Mouse (Mus musculus) MEL (cell line): ENCODE measurements around the gene Umad1. TPM values are rescaled to one million over a fixed set of nuclear protein-coding genes. Genes with fewer than 3 reads are reported as not detected.

Experiments
- DNase-seq: peaks from one replicate; pipeline ENCODE4 v3.0.0; 2011; ENCODE audit warnings: low read depth, low spot score
- H3K27ac ChIP-seq: 2 replicates; pipeline ENCODE4 v1.5.1; 2012; ENCODE audit warnings: low read depth, mild to moderate bottlenecking, control low read depth, low read length, moderate library complexity; ENCODE audit not compliant: control insufficient read depth
- H3K27me3 ChIP-seq, 2 experiments: fragments of 150-350 bp in 1 of 2; sonication (generic) in 1 of 2; 2 replicates each; pipeline ENCODE4 v1.6.1; 2012; ENCODE audit warnings: low read length in 2 of 2, mild to moderate bottlenecking in 2 of 2, improper control_type of control experiment in 1 of 2, moderate library complexity in 1 of 2; ENCODE audit not compliant: insufficient read depth in 2 of 2, control insufficient read depth in 1 of 2
- H3K36me3 ChIP-seq, 2 experiments: 2 replicates each; pipeline ENCODE4 v1.6.1; 2012 to 2014; ENCODE audit warnings: low read length in 2 of 2, improper control_type of control experiment in 1 of 2, inconsistent platforms in 1 of 2, mild to moderate bottlenecking in 1 of 2; ENCODE audit not compliant: insufficient read depth in 2 of 2, control insufficient read depth in 1 of 2
- H3K4me1 ChIP-seq, 2 experiments: fragments of 150-350 bp in 1 of 2; sonication (generic) in 1 of 2; 2 replicates each; pipeline ENCODE4 v1.6.1; 2012; ENCODE audit warnings: low read length in 2 of 2, improper control_type of control experiment in 1 of 2, mild to moderate bottlenecking in 1 of 2; ENCODE audit not compliant: insufficient read depth in 2 of 2, control insufficient read depth in 1 of 2
- H3K4me3 ChIP-seq, 2 experiments: fragments of 150-350 bp in 1 of 2; sonication (generic) in 1 of 2; 2 replicates each; pipeline ENCODE4 v1.5.1; 2012; ENCODE audit warnings: low read depth in 2 of 2, low read length in 2 of 2, mild to moderate bottlenecking in 2 of 2, moderate library complexity in 2 of 2, control low read depth in 1 of 2, improper control_type of control experiment in 1 of 2; ENCODE audit not compliant: control insufficient read depth in 1 of 2, insufficient read depth in 1 of 2
- H3K79me2 ChIP-seq: 2 replicates; pipeline ENCODE4 v1.6.1; 2012; ENCODE audit warnings: mild to moderate bottlenecking, low read length, moderate library complexity; ENCODE audit not compliant: control insufficient read depth, poor library complexity, insufficient read depth
- H3K9ac ChIP-seq: 2 replicates; pipeline ENCODE4 v1.6.1; 2012; ENCODE audit warnings: low read depth, mild to moderate bottlenecking, control low read depth, low read length, moderate library complexity; ENCODE audit not compliant: control insufficient read depth, poor library complexity, severe bottlenecking
- H3K9me3 ChIP-seq: fragments of 150-350 bp; sonication (generic); replicated peaks from 2 replicates; pipeline ENCODE4 v1.6.1; 2012; ENCODE audit warnings: mild to moderate bottlenecking, low read length, improper control_type of control experiment, moderate library complexity; ENCODE audit not compliant: insufficient read depth
- BHLHE40 ChIP-seq: IDR thresholded peaks from 2 replicates; pipeline ENCODE4 v1.6.1; 2012; ENCODE audit warnings: low read depth, mild to moderate bottlenecking, inconsistent platforms, low read length, improper control_type of control experiment, borderline replicate concordance
- ELF1 ChIP-seq: IDR thresholded peaks from 2 replicates; pipeline ENCODE4 v1.6.1; 2014; ENCODE audit warnings: low read depth, mild to moderate bottlenecking, inconsistent platforms, low read length, improper control_type of control experiment, moderate library complexity
- EP300 ChIP-seq, 2 experiments: IDR thresholded peaks; 2 replicates each; pipeline ENCODE4 v1.6.1; 2011; ENCODE audit warnings: improper control_type of control experiment in 2 of 2, low read length in 2 of 2, low read depth in 1 of 2, mild to moderate bottlenecking in 1 of 2
- ETS1 ChIP-seq: IDR thresholded peaks from 2 replicates; pipeline ENCODE4 v1.6.1; 2012; ENCODE audit warnings: low read depth, mild to moderate bottlenecking, inconsistent platforms, low read length, improper control_type of control experiment, moderate library complexity
- GATA1 ChIP-seq: IDR thresholded peaks from 2 replicates; pipeline ENCODE4 v1.6.1; 2011; ENCODE audit warnings: low read depth, low read length, improper control_type of control experiment
- HCFC1 ChIP-seq: IDR thresholded peaks from 2 replicates; pipeline ENCODE4 v1.6.1; 2012; ENCODE audit warnings: low read depth, mild to moderate bottlenecking, inconsistent platforms, low read length, improper control_type of control experiment, moderate library complexity
- JUND ChIP-seq: IDR thresholded peaks from 2 replicates; pipeline ENCODE4 v1.6.1; 2011; ENCODE audit warnings: low read depth, mild to moderate bottlenecking, improper control_type of control experiment, low read length
- KAT2A ChIP-seq: conservative IDR thresholded peaks from 2 replicates; pipeline ENCODE4 v1.6.1; 2012; ENCODE audit warnings: low read depth, low read length, improper control_type of control experiment, inconsistent platforms
- MAX ChIP-seq: IDR thresholded peaks from 2 replicates; pipeline ENCODE4 v1.6.1; 2011; ENCODE audit warnings: low read length, improper control_type of control experiment
- MAZ ChIP-seq: IDR thresholded peaks from 2 replicates; pipeline ENCODE4 v1.6.1; 2012; ENCODE audit warnings: low read depth, mild to moderate bottlenecking, inconsistent platforms, low read length, improper control_type of control experiment
- MEF2A ChIP-seq: IDR thresholded peaks from 2 replicates; pipeline ENCODE4 v1.6.1; 2014; ENCODE audit warnings: low read depth, mild to moderate bottlenecking, inconsistent platforms, low read length, improper control_type of control experiment; ENCODE audit not compliant: poor library complexity, insufficient replicate concordance, severe bottlenecking; ENCODE audit errors: extremely low read depth
- MXI1 ChIP-seq: IDR thresholded peaks from 2 replicates; pipeline ENCODE4 v1.6.1; 2011; ENCODE audit warnings: mild to moderate bottlenecking, low read depth, low read length, improper control_type of control experiment
- NELFE ChIP-seq: IDR thresholded peaks from 2 replicates; pipeline ENCODE4 v1.6.1; 2011; ENCODE audit warnings: low read depth, low read length, improper control_type of control experiment
- POLR2A ChIP-seq, 2 experiments: IDR thresholded peaks; 2 replicates each; pipeline ENCODE4 v1.6.1; 2011 to 2012; ENCODE audit warnings: low read length in 2 of 2, mild to moderate bottlenecking in 2 of 2, control low read depth in 1 of 2, improper control_type of control experiment in 1 of 2, low read depth in 1 of 2, moderate library complexity in 1 of 2; ENCODE audit not compliant: control insufficient read depth in 1 of 2, insufficient read depth in 1 of 2, poor library complexity in 1 of 2
- POLR2AphosphoS2 ChIP-seq: IDR thresholded peaks from 2 replicates; pipeline ENCODE4 v1.6.1; 2011; ENCODE audit warnings: low read length, improper control_type of control experiment
- POLR2AphosphoS5 ChIP-seq: IDR thresholded peaks from 2 replicates; pipeline ENCODE4 v1.6.1; 2012; ENCODE audit warnings: low read depth, borderline replicate concordance, mild to moderate bottlenecking, inconsistent platforms, low read length, moderate library complexity, mixed read lengths
- RCOR1 ChIP-seq: IDR thresholded peaks from 2 replicates; pipeline ENCODE4 v1.6.1; 2012; ENCODE audit warnings: low read depth, mild to moderate bottlenecking, inconsistent platforms, low read length, improper control_type of control experiment
- TAL1 ChIP-seq: IDR thresholded peaks from 2 replicates; pipeline ENCODE4 v1.6.1; 2012; ENCODE audit warnings: mild to moderate bottlenecking, inconsistent platforms, low read length, moderate library complexity, mixed read lengths
- TBP ChIP-seq: IDR thresholded peaks from 2 replicates; pipeline ENCODE4 v1.8.0; 2011; ENCODE audit warnings: low read depth, low read length, improper control_type of control experiment
- TCF12 ChIP-seq: IDR thresholded peaks from 2 replicates; pipeline ENCODE4 v1.6.1; 2014; ENCODE audit warnings: low read depth, mild to moderate bottlenecking, inconsistent platforms, low read length, improper control_type of control experiment, moderate library complexity
- UBTF ChIP-seq: IDR thresholded peaks from 2 replicates; pipeline ENCODE4 v1.6.1; 2012; ENCODE audit warnings: low read depth, mild to moderate bottlenecking, inconsistent platforms, low read length, improper control_type of control experiment, moderate library complexity, borderline replicate concordance; ENCODE audit not compliant: insufficient read depth
- USF1 ChIP-seq: IDR thresholded peaks from 2 replicates; pipeline ENCODE4 v1.6.1; 2014; ENCODE audit warnings: low read depth, mild to moderate bottlenecking, inconsistent platforms, low read length, improper control_type of control experiment, moderate library complexity
- ZNF384 ChIP-seq: IDR thresholded peaks from 2 replicates; pipeline ENCODE4 v1.6.1; 2012; ENCODE audit warnings: low read depth, mild to moderate bottlenecking, inconsistent platforms, low read length, improper control_type of control experiment
- polyA plus RNA-seq, 2 experiments: library from polyadenylated mRNA; stranded (reverse) in 1 of 2; unstranded in 1 of 2; fragments of >175 nt in 1 of 2; fragments of >200 nt in 1 of 2; gene quantifications; 2 replicates each; pipeline versions ENCODE4 v1.2.1 to v1.2.4; 2012; ENCODE audit warnings: low replicate concordance in 2 of 2, low read depth in 1 of 2; ENCODE audit not compliant: insufficient read length in 2 of 2, insufficient read depth in 1 of 2, missing spikeins in 1 of 2
- total RNA-seq: library from RNA; depleted of rRNA; stranded (reverse); fragments of 300-350 nt; gene quantifications from 2 replicates; pipeline ENCODE4 v1.2.3, GENCODE M21; 2012

Gene Umad1
- total and polyA plus RNA-seq, 3 experiments, result 5.3 to 9.7 TPM; not detected in 1

- TF ChIP-seq TBP, result peak; percentile 39; the same call in 1 of the 2 replicates
- TF ChIP-seq MXI1, result no peak
- TF ChIP-seq BHLHE40, result no peak
- TF ChIP-seq UBTF, result no peak
- no peak for TF ChIP-seq NELFE
- peaks cover 0 to 22% of the 10 kb centered on the region in 2 experiments; a peak in 2 of 4 replicates for H3K36me3 ChIP-seq
Measured at GRCm38 (mm10) chr6:8389307-8389706, 130.2 kb downstream of the Umad1 start.

GRCm38 (mm10) chr6:8390296-8390695 lies 131.2 kb downstream of the Umad1 start:
- Histone ChIP-seq H3K9ac (no peak overlapping the region), H3K79me2 (no peaks in the 10 kb centered on the region), H3K27me3 (no peaks in the 10 kb centered on the region), H3K36me3 (peaks cover 0 to 26% of the 10 kb centered on the region in 2 experiments; a peak in 2 of 4 replicates), H3K27ac (no peak overlapping the region), H3K4me3 (no peak overlapping the region), H3K9me3 (no peaks in the 10 kb centered on the region), H3K4me1 (peaks cover 16 to 22% of the 10 kb centered on the region in 2 experiments)
- TF ChIP-seq MAZ (no peak), TAL1 (0 out of 2 replicates have a peak, but pooled peaks have one; percentile 6), TCF12 (peak; percentile 41), ETS1 (peak; percentile 64; the same call in 1 of the 2 replicates), POLR2AphosphoS2 (no peak), MAX (no peak), ELF1 (peak; percentile 70), POLR2AphosphoS5 (no peak), MXI1 (no peak), RCOR1 (0 out of 2 replicates have a peak, but pooled peaks have one; percentile 17), EP300 (IDR thresholded peaks at IDR 0.05; ENCODE audit: low read depth in 1 of 2, low read length in 2 of 2) (peak; percentile 24 to 56; a peak in 2 of 4 replicates), POLR2A (IDR thresholded peaks at IDR 0.05; ENCODE audit: control insufficient read depth in 1 of 2, insufficient read depth in 1 of 2, low read depth in 1 of 2, low read length in 2 of 2, poor library complexity in 1 of 2) (no peak), JUND (no peak), KAT2A (no peak), UBTF (no peak), ZNF384 (peak; percentile 59; the same call in 1 of the 2 replicates), GATA1 (0 out of 2 replicates have a peak, but pooled peaks have one; percentile 16), USF1 (no peak), MEF2A (no peak), HCFC1 (no peak)
- DNase-seq, result peak; percentile 69

More at GRCm38 (mm10) chr6:8389307-8389706, 130.2 kb downstream of the Umad1 start:
- Histone ChIP-seq H3K27me3 (no peaks in the 10 kb centered on the region), H3K9ac (no peak overlapping the region), H3K4me3 (no peak overlapping the region), H3K27ac (no peak overlapping the region), H3K79me2 (no peaks in the 10 kb centered on the region), H3K4me1 (peaks cover 16 to 19% of the 10 kb centered on the region in 2 experiments), H3K9me3 (no peaks in the 10 kb centered on the region)
- peak; percentile 51 for DNase-seq
